Mouse (Mus musculus) midbrain, embryonic 14.5 days (tissue): ENCODE results near the gene Zfp444. TPM values are rescaled to one million over a fixed set of nuclear protein-coding genes. Genes with fewer than 3 reads are reported as not detected.

Experiments
- ATAC-seq: fragments of 200-750 bp; cut with Nextera tagmentation; 2 replicates; pipeline ENCODE4 v1.8.0; 2017; ENCODE audit warnings: moderate number of reproducible peaks, moderate library complexity; ENCODE audit not compliant: low FRiP score, low TSS enrichment
- DNase-seq: peaks from one replicate; pipeline ENCODE4 v3.0.0-alpha.2; 2015
- H3K27ac ChIP-seq: fragments of 300-500 bp; sonication (generic); replicated peaks from 2 replicates; pipeline ENCODE4 v1.5.1; 2014; ENCODE audit warnings: mild to moderate bottlenecking, low read depth, low read length, moderate library complexity
- H3K27me3 ChIP-seq: fragments of 300-500 bp; sonication (generic); 2 replicates; pipeline ENCODE4 v1.6.1; 2014; ENCODE audit warnings: low read length, control low read depth, mixed read lengths; ENCODE audit not compliant: control insufficient read depth, insufficient read depth
- H3K36me3 ChIP-seq: fragments of 300-500 bp; sonication (generic); 2 replicates; pipeline ENCODE4 v1.6.1; 2014; ENCODE audit warnings: low read length, control low read depth; ENCODE audit not compliant: control insufficient read depth, insufficient read depth
- H3K4me1 ChIP-seq: fragments of 300-500 bp; sonication (generic); 2 replicates; pipeline ENCODE4 v1.6.1; 2014; ENCODE audit warnings: mild to moderate bottlenecking, antibody characterized with exemption, low read length, control low read depth; ENCODE audit not compliant: control insufficient read depth, insufficient read depth
- H3K4me2 ChIP-seq: fragments of 300-500 bp; sonication (generic); 2 replicates; pipeline ENCODE4 v1.6.1; 2014; ENCODE audit warnings: mild to moderate bottlenecking, low read length, moderate library complexity
- H3K4me3 ChIP-seq: fragments of 300-500 bp; sonication (generic); replicated peaks from 2 replicates; pipeline ENCODE4 v1.5.1; 2014; ENCODE audit warnings: low read depth, low read length
- H3K9ac ChIP-seq: fragments of 300-500 bp; sonication (generic); replicated peaks from 2 replicates; pipeline ENCODE4 v1.6.1; 2014; ENCODE audit warnings: mild to moderate bottlenecking, low read length, moderate library complexity
- H3K9me3 ChIP-seq: fragments of 300-500 bp; sonication (generic); 2 replicates; pipeline ENCODE4 v1.6.1; 2016; ENCODE audit warnings: low read length, control low read depth, mixed read lengths; ENCODE audit not compliant: control insufficient read depth
- WGBS: fragments of 180-500 bp; shearing (Covaris S2); extraction: QIAGEN DNeasy Blood & Tissue Kit; methylation state at CpG from one replicate; pipeline ENCODE4 v1.1.7; 2014; 5-methylcytosine and 5-hydroxymethylcytosine counted together
- polyA plus RNA-seq: library from polyadenylated mRNA; unstranded; fragments of >200 nt; fragmentation: Nextera tagmentation; extraction: Ambion mirVana; gene quantifications from 2 replicates; pipeline ENCODE4 v1.2.1, GENCODE M21; 2014

The Zfp444 gene
- polyA plus RNA-seq, 1 experiment from 2014 or later, result 94.7 TPM

DNA sequence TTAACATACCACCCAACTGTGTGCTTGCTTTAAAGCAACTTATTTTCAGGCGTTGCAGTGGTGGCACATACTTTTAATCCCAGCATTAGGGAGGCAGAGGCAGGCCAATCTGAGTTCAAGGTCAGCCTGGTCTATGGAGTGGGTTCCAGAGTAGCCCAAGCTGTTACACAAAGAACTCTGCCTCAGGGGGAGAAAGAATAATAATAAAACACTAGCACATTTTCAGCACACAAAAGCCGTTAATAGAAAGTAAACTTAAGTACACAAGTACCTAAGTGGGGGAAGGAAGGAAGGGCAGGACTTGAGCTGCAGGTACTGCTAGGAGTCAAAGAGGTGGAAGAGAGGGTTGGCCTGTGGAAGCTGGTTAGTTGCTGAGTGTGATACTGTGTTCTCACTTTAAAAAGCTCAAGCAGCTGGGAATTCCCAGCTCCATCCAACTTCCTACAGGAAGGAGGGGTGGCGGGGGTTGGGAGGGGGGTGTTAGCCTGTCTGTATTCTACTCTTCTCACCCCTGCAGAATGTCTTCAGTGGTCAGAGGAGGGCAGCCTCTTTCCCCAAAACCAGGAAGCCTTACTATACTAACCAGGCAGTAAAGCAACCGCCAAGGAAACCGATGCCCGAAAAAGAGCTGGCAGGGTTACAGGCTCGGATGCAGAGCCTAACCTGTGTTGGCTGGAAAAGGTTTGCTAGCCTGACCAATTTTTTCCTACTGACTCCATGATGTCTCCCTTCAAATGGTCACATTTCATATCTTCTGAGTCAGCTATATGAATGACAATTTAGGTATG, 25.6 kb upstream of the Zfp444 start:
- H3K36me3 ChIP-seq, result peaks cover 6% of the 10 kb centered on the region; the same call in 1 of the 2 replicates
- no peak for ATAC-seq
- no peaks in the 10 kb centered on the region for H3K9me3 ChIP-seq
- no peaks in the 10 kb centered on the region for H3K4me1 ChIP-seq
- H3K4me3 ChIP-seq, result no peak overlapping the region
- no peak overlapping the region for H3K9ac ChIP-seq
- no peak for DNase-seq
- H3K27me3 ChIP-seq, result no peaks in the 10 kb centered on the region
- H3K4me2 ChIP-seq, result no peak overlapping the region
- no peak overlapping the region for H3K27ac ChIP-seq
- 91% methylated on average over 7 of the region's 7 CpGs for WGBS

DNA sequence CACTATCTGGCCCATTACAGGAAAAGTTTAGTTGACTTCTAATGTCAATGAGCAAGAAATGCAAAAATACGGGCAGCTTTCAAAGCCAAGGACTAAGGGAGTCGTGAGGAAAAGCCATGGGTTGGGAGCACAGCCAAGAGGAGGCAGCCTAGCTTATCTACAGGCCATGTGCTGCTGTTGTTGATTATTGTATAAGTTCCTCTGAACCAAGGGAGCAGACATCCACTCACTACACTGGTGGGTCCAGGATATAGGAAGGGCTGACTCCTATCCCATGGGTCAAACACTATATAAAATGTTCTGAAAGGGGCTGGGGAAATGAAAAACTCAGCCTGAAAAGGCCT, 25.1 kb upstream of the Zfp444 start:
- peaks cover 2% of the 10 kb centered on the region; the same call in 1 of the 2 replicates for H3K36me3 ChIP-seq
- WGBS, result 79% methylated on average over 2 of the region's 2 CpGs
- H3K4me2 ChIP-seq, result no peak overlapping the region
- no peaks in the 10 kb centered on the region for H3K4me1 ChIP-seq
- DNase-seq (no peak), ATAC-seq (no peak)
- no peak overlapping the region for H3K9ac ChIP-seq
- H3K27ac ChIP-seq, result no peak overlapping the region
- no peaks in the 10 kb centered on the region for H3K9me3 ChIP-seq
- no peaks in the 10 kb centered on the region for H3K27me3 ChIP-seq
- no peak overlapping the region for H3K4me3 ChIP-seq

DNA sequence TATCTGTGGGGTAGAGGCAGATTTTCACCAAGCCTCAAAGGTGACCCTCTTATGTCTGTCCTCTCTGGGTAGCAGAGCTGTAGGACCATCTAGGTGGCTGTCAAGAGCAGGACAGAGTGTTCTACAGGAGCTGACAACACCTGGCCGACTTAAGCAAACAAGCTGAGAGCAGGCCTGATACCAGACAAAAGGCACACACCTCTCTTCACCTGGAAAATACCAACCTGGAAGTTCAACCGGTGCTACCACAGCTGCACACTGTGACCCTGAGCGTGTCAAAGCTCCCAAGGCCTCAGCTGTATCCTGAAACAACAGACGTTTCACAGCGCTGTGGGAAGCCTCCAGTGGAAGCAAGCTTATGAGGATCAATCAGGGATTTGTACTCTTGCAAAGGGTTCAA, 24.3 kb upstream of the Zfp444 start:
- no peak for DNase-seq

DNA sequence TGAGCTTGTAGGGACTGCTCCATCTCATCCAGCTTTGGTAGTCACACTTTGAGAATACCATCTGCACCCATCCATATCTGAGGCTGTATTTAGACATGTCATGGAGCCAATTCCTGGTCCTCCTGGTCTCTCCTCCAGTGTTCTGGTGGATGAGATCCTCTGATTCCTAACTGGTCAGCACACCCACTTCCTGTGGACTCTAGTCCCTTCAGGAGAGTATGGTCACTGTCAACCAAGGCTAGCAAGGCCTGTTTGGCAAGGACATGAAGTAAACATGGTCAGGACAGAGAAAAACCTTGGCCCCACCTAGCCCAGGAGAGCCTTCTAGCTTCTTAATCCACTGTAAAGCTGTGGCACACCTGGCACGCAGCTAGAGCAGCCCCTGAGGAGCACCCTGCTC, 20.8 kb upstream of the Zfp444 start:
- ATAC-seq (no peak), DNase-seq (no peak)
- Histone ChIP-seq H3K4me3 (no peak overlapping the region), H3K4me2 (no peak overlapping the region), H3K27ac (no peak overlapping the region), H3K9ac (no peak overlapping the region), H3K4me1 (peaks cover 10% of the 10 kb centered on the region), H3K9me3 (no peaks in the 10 kb centered on the region), H3K27me3 (no peaks in the 10 kb centered on the region), H3K36me3 (no peaks in the 10 kb centered on the region)
- 93% methylated on average over 1 of the region's 1 CpGs for WGBS

More for the DNA sequence above, 24.3 kb upstream of the Zfp444 start:
- ATAC-seq, result no peak
- Histone ChIP-seq H3K4me3 (no peak overlapping the region), H3K4me2 (no peak overlapping the region), H3K9me3 (no peaks in the 10 kb centered on the region), H3K27me3 (no peaks in the 10 kb centered on the region), H3K36me3 (no peaks in the 10 kb centered on the region), H3K4me1 (no peaks in the 10 kb centered on the region), H3K9ac (no peak overlapping the region), H3K27ac (no peak overlapping the region)
- 84% methylated on average over 5 of the region's 5 CpGs for WGBS

DNA sequence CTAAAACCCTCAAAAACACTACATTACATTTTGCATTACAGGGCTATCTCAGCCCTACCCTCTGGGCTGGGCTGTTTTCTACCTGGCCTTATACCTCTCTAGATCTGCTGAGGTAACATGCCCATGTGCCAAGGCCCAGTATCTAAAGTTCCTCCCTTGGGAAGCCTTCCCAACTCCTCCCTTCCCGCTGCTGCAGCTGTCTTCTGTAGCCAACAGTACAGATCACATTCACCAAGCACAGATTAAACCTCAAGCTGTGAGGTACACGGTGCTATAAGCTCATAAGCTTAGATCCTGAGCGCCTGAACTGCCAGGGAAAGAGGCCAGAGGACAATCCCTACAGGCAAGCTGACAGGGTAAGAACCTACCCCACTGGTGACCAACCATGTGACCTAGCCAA, 20.0 kb upstream of the Zfp444 start:
- Histone ChIP-seq H3K27me3 (no peaks in the 10 kb centered on the region), H3K4me3 (no peak overlapping the region), H3K9me3 (no peaks in the 10 kb centered on the region), H3K27ac (no peak overlapping the region), H3K9ac (no peak overlapping the region), H3K4me1 (peaks cover 10% of the 10 kb centered on the region), H3K4me2 (no peak overlapping the region), H3K36me3 (no peaks in the 10 kb centered on the region)
- DNase-seq (no peak), ATAC-seq (no peak)
- WGBS, result 77% methylated on average over 3 of the region's 3 CpGs

DNA sequence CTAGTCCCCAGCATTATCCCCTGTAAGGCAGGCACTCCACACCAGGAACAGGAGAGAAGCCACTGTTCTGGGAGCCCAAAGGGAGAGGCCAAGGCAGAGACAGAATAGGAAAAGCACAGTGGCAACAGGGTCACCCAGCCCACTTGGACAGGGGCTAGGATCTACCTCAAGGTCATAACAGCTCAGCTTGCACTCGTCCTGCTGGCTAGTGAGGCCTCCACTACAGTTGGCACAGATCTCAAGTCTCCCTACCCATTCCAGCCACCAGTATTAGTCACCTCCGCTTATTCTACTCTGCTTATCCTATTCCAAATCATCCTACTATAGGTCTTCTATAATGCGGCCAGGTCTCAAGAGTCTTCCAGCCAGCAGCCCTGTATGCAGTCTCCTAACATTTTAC, 18.9 kb upstream of the Zfp444 start:
- H3K4me3 ChIP-seq, result no peak overlapping the region
- no peak overlapping the region for H3K4me2 ChIP-seq
- peaks cover 10% of the 10 kb centered on the region for H3K4me1 ChIP-seq
- no peaks in the 10 kb centered on the region for H3K36me3 ChIP-seq
- ATAC-seq (no peak), DNase-seq (no peak)
- WGBS, result 94% methylated on average over 3 of the region's 3 CpGs
- H3K27me3 ChIP-seq, result no peaks in the 10 kb centered on the region
- H3K9me3 ChIP-seq, result no peaks in the 10 kb centered on the region
- H3K9ac ChIP-seq, result no peak overlapping the region
- no peak overlapping the region for H3K27ac ChIP-seq

DNA sequence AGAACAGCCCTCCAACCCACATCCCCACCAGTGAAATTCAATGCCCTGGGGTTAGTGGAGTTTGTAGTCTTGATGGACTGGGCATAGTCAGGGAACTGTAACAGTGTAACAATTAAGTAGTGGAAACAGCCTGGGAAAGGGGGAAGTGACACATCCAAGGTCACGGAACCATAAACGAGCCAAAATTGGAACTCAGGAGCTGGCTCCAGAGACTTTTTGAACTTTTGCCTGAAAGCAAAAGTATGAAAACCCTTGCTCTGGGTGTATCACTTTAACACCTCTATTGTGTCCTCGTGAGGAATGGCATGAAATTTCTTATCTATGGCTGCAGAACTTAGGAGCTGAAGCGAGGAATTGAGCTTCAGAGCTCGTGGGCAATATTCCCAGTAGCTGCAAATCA, 17.9 kb upstream of the Zfp444 start:
- Histone ChIP-seq H3K4me3 (peak overlapping the region; percentile 78), H3K4me1 (peaks cover 10% of the 10 kb centered on the region), H3K27me3 (no peaks in the 10 kb centered on the region), H3K36me3 (no peaks in the 10 kb centered on the region), H3K9me3 (no peaks in the 10 kb centered on the region), H3K9ac (no peak overlapping the region), H3K27ac (no peak overlapping the region), H3K4me2 (peak overlapping the region; percentile 94)
- 88% methylated on average over 5 of the region's 5 CpGs for WGBS
- ATAC-seq, result no peak
- DNase-seq, result no peak

DNA sequence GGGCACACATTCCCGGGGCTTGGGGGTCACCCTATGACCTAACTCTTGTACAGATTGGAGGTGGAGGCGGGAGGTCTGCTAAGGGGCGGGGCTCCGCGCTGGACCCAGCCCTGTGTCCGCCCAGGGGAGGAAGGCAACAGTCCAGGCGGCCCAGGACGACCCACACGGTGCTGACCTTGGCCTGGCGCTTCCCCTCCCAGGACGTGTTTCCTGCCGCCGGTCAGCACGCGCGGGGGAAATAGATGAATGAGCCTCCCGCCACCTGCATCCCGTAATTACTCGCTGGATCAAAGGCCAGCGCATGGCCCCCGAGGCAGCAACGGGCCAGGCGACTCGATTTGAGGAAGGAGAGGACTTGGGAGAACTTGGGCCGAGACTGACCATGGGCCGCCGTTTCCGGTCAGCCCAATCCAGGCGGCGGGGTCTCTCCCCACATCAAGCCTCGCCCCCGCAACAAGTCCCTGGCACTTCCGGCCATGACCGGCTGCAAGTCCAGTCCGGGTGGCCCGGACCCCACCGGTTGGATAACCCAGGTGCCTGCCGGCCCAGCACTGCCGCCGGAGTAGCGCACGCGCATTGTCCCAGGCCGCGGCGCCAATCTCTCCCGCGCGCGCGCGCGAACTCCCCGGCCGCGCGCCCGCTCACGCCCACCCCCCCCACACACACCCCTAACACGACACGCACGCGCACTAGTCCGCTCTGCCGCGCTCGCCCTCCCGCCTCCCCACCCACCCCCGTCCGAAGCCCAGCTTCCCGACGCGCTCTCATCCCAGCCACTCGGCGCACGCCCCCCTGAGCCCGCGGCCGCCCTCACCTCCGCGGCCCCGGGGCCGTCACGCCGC, 16.8 kb upstream of the Zfp444 start:
- Histone ChIP-seq H3K9me3 (no peaks in the 10 kb centered on the region), H3K27ac (peak overlapping the region; percentile 94), H3K4me1 (peaks cover 10% of the 10 kb centered on the region), H3K36me3 (no peaks in the 10 kb centered on the region), H3K4me3 (peak overlapping the region; percentile 78), H3K27me3 (no peaks in the 10 kb centered on the region), H3K9ac (peak overlapping the region; percentile 93), H3K4me2 (peak overlapping the region; percentile 94)
- peak; percentile 96 for DNase-seq
- ATAC-seq, result peak; percentile 83
- under 1% methylated on average over 77 of the region's 85 CpGs for WGBS
